Mouse (Mus musculus) embryo, embryonic 9.5 days (tissue): ENCODE measurements around the gene Zranb3.
"Not testable (repeated sequence)": the region's sequence is repeated elsewhere in the genome, so short reads cannot be mapped to it uniquely, and the experiment has no call there.

Experiments
- DNase-seq: peaks from one replicate; pipeline ENCODE4 v3.0.0-alpha.2; 2017; ENCODE audit errors: extremely low spot score

Zranb3 gene

GRCm38 (mm10) chr1:127989876-127990731 is 112.7 kb downstream of the Zranb3 start:
- DNase-seq, result no peak

GRCm38 (mm10) chr1:127989387-127989786 is 113.5 kb downstream of the Zranb3 start:
- no peak for DNase-seq

- no peak for DNase-seq
Observed at GRCm38 (mm10) chr1:127988246-127988645, 114.6 kb downstream of the Zranb3 start.

GRCm38 (mm10) chr1:127985391-127985790 is 117.5 kb downstream of the Zranb3 start:
- peak; percentile 13 for DNase-seq

- no peak for DNase-seq
Observed at GRCm38 (mm10) chr1:127983274-127983993, 119.4 kb downstream of the Zranb3 start.

- DNase-seq, result no peak
Observed at GRCm38 (mm10) chr1:127982268-127982667, 120.6 kb downstream of the Zranb3 start.

GRCm38 (mm10) chr1:127980911-127981559 is 121.8 kb downstream of the Zranb3 start:
- DNase-seq, result no peak

GRCm38 (mm10) chr1:127978125-127978524 is 124.7 kb downstream of the Zranb3 start:
- no peak for DNase-seq

- DNase-seq, result no peak
Observed at GRCm38 (mm10) chr1:127976106-127976505, 126.7 kb downstream of the Zranb3 start.

- no peak for DNase-seq
Observed at GRCm38 (mm10) chr1:127975676-127976075, 127.2 kb downstream of the Zranb3 start.

GRCm38 (mm10) chr1:127974082-127974481 is 128.8 kb downstream of the Zranb3 start:
- no peak for DNase-seq

GRCm38 (mm10) chr1:127970870-127971269 is 132.0 kb downstream of the Zranb3 start:
- no peak for DNase-seq

GRCm38 (mm10) chr1:127963326-127963725 is 139.5 kb downstream of the Zranb3 start:
- no peak for DNase-seq

- DNase-seq, result no peak
Observed at GRCm38 (mm10) chr1:127961140-127961539, 141.7 kb downstream of the Zranb3 start.

- DNase-seq, result no peak
Observed at GRCm38 (mm10) chr1:127959312-127959718, 143.5 kb downstream of the Zranb3 start.

GRCm38 (mm10) chr1:127958801-127959200 is 144.0 kb downstream of the Zranb3 start:
- no peak for DNase-seq

GRCm38 (mm10) chr1:127956524-127956923 is 146.3 kb downstream of the Zranb3 start:
- no peak for DNase-seq

GRCm38 (mm10) chr1:127954800-127955199 is 148.0 kb downstream of the Zranb3 start:
- DNase-seq, result no peak

GRCm38 (mm10) chr1:127954198-127954597 is 148.6 kb downstream of the Zranb3 start:
- DNase-seq, result not testable (repeated sequence)

GRCm38 (mm10) chr1:127952276-127952675 is 150.6 kb downstream of the Zranb3 start:
- DNase-seq, result no peak

- DNase-seq, result no peak
Observed at GRCm38 (mm10) chr1:127948748-127949147, 154.1 kb downstream of the Zranb3 start.

GRCm38 (mm10) chr1:127946615-127947249 is 156.1 kb downstream of the Zranb3 start:
- DNase-seq, result no peak
